ENCODE assay signal across 11 mouse cellular contexts in the genomic region with DNA sequence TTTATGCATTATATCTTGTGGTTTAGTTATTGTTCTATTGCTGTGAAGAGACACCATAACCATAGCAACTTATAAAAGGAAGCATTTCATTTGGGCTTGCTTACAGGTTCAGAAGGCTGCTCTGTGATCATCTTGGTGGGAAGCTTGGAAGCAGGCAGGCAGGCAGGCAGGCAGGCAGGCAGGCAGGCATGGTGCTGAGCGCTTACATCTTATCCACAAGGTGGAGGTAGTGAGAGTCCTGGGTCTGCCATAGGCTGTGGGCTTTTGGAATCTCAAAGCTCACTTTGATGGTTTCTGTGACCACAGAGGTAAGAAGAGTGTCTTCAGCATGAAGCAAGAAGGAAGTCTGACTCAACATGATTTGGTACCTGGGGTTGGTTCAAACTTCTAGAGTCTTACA. TPM values are rescaled to one million over a fixed set of nuclear protein-coding genes. Genes with fewer than 3 reads are reported as not detected.
A peak's percentile ranks its signal among the peaks of the same experiment; 100 is the strongest.
DNase-seq lines count a peak whose midpoint lies in the region; ATAC-seq and TF ChIP-seq lines count a peak whose summit lies in the region.
"Not testable (repeated sequence)": the region's sequence is repeated elsewhere in the genome, so short reads cannot be mapped to it uniquely, and the experiment has no call there.
"Had no signal": no experiment of that assay in that cellular context is flagged by ENCODE, and none has a peak within 500 bp of the region (broad histone marks: within the 10 kb centered on the region; RNA-seq: fewer than 3 reads in every experiment).

No protein-coding gene starts in this region.

- not testable (repeated sequence) for H3K9ac ChIP-seq in intestine, embryonic 16.5 days (ENCODE audit: low read depth, low read length)

- not testable (repeated sequence) for H3K27ac ChIP-seq in intestine, embryonic 16.5 days (ENCODE audit: low read length); layer of hippocampus, adult 2 months

- not testable (repeated sequence) for H3K27me3 ChIP-seq in intestine, embryonic 16.5 days (replicated peaks; ENCODE audit: control insufficient read depth, insufficient read depth, low read length)

- H3K36me3 ChIP-seq in intestine, embryonic 16.5 days (ENCODE audit: control insufficient read depth, insufficient read depth, low read length) = not testable (repeated sequence)

- H3K4me1 ChIP-seq in intestine, embryonic 16.5 days (ENCODE audit: control insufficient read depth, insufficient read depth, low read length) = not testable (repeated sequence)

- TF ChIP-seq CTCF in layer of hippocampus, adult 2 months (conservative IDR thresholded peaks at IDR 0.05) = peak; percentile 42

- not testable (repeated sequence) for H3K9me3 ChIP-seq in intestine, embryonic 16.5 days (ENCODE audit: control insufficient read depth, low read length)

- H3K4me2 ChIP-seq in intestine, embryonic 16.5 days (ENCODE audit: low read depth, low read length) = not testable (repeated sequence)

- WGBS in intestine, embryonic 16.5 days = 68% methylated on average over 1 of the region's 1 CpGs

- DNase-seq in T-cell, adult 2 months (ENCODE audit: low spot score) = peak; percentile 85
- peak; percentile 62 to 70 for DNase-seq in cerebellum, postnatal 14 days
- DNase-seq in heart, adult 18-20 months = peak; percentile 19 to 42
- not testable (repeated sequence) for DNase-seq in layer of hippocampus, adult 2 months (ENCODE audit: low spot score in 2 of 2)
- peak; percentile 74 for DNase-seq in lung, postnatal 36 days
- DNase-seq in retina, embryonic 14.5 days (ENCODE audit: low spot score) = peak; percentile 12

- ATAC-seq in intestine, embryonic 16.5 days = 0 out of 2 replicates have a peak, but pooled peaks have one; percentile 27

- H3K4me3 ChIP-seq in intestine, embryonic 16.5 days (ENCODE audit: low read length); layer of hippocampus, adult 2 months: not testable (repeated sequence)

RNA-seq across cellular contexts. Expression of gene Mthfs, which starts 2.0 kb away (rescaled TPM):
- 10 to 100 TPM; 16.1 to 20.2 TPM for total RNA-seq in heart, adult 18-20 months (2021)
- polyA plus RNA-seq in intestine, embryonic 16.5 days (2015; fragmentation: Nextera tagmentation; extraction: Ambion mirVana) = 29.8 and 36.2 TPM in 2 replicates
- total RNA-seq in layer of hippocampus, adult 2 months (2021) = 10 to 100 TPM; 37.5 to 58.7 TPM

RNA-seq across cellular contexts. Expression of gene Gm29094, which starts 13.2 kb away (rescaled TPM):
- total RNA-seq in heart, adult 18-20 months (2021) = 1 to 10 TPM in 1 of 2 experiments, not detected in 1; 1.9 TPM
- polyA plus RNA-seq in intestine, embryonic 16.5 days (2015; fragmentation: Nextera tagmentation; extraction: Ambion mirVana) = 0.77 TPM in 1 of 2 replicates, not detected in the other
- total RNA-seq in layer of hippocampus, adult 2 months (2021) = not detected
- polyA plus RNA-seq: forebrain, embryonic 10.5 days; gonadal fat pad, adult 2 months; lung, adult 2 months; neural tube, embryonic 12.5 days had no signal

RNA-seq across cellular contexts. Expression of gene Bcl2a1b, which starts 13.4 kb away (rescaled TPM):
- total RNA-seq in heart, adult 18-20 months (2021) = 1 to 10 TPM in 1 of 2 experiments, under 1 TPM in 1; 0.79 to 1.8 TPM
- polyA plus RNA-seq in intestine, embryonic 16.5 days (2015; fragmentation: Nextera tagmentation; extraction: Ambion mirVana) = 4.1 and 5.2 TPM in 2 replicates
- under 1 TPM in 1 of 2 experiments, not detected in 1; 0.84 TPM for total RNA-seq in layer of hippocampus, adult 2 months (2021)
